Mouse (Mus musculus) midbrain, embryonic 13.5 days (tissue): ENCODE data around the gene Prpf19. TPM values are rescaled to one million over a fixed set of nuclear protein-coding genes. Genes with fewer than 3 reads are reported as not detected.

ENCODE experiments used
- ATAC-seq: fragments of 200-750 bp; cut with Nextera tagmentation; 2 replicates; pipeline ENCODE4 v1.8.0; 2017; ENCODE audit warnings: mild to moderate bottlenecking, moderate TSS enrichment, moderate library complexity
- H3K27ac ChIP-seq: fragments of 300-500 bp; sonication (generic); 2 replicates; pipeline ENCODE4 v1.5.1; 2015; ENCODE audit warnings: inconsistent platforms, mild to moderate bottlenecking, moderate library complexity
- H3K27me3 ChIP-seq: fragments of 300-500 bp; sonication (generic); 2 replicates; pipeline ENCODE4 v1.6.1; 2015; ENCODE audit warnings: mild to moderate bottlenecking, inconsistent platforms
- H3K36me3 ChIP-seq: fragments of 300-500 bp; sonication (generic); 2 replicates; pipeline ENCODE4 v1.6.1; 2015; ENCODE audit warnings: mild to moderate bottlenecking, inconsistent platforms
- H3K4me1 ChIP-seq: fragments of 300-500 bp; sonication (generic); replicated peaks from 2 replicates; pipeline ENCODE4 v1.6.1; 2015; ENCODE audit warnings: inconsistent platforms
- H3K4me2 ChIP-seq: fragments of 300-500 bp; sonication (generic); replicated peaks from 2 replicates; pipeline ENCODE4 v1.6.1; 2015; ENCODE audit warnings: moderate library complexity, mild to moderate bottlenecking, inconsistent platforms
- H3K4me3 ChIP-seq: fragments of 300-500 bp; sonication (generic); replicated peaks from 2 replicates; pipeline ENCODE4 v1.5.1; 2015; ENCODE audit warnings: mild to moderate bottlenecking, inconsistent platforms
- H3K9ac ChIP-seq: fragments of 300-500 bp; sonication (generic); replicated peaks from 2 replicates; pipeline ENCODE4 v1.6.1; 2015; ENCODE audit warnings: mild to moderate bottlenecking, inconsistent platforms
- H3K9me3 ChIP-seq: fragments of 300-500 bp; sonication (generic); 2 replicates; pipeline ENCODE4 v1.6.1; 2016; ENCODE audit warnings: mild to moderate bottlenecking, inconsistent platforms
- WGBS: fragments of 180-500 bp; shearing (Covaris S2); methylation state at CpG from one replicate; pipeline ENCODE4 v1.1.7; 2015; 5-methylcytosine and 5-hydroxymethylcytosine counted together
- polyA plus RNA-seq: library from polyadenylated mRNA; unstranded; fragments of >200 nt; fragmentation: Nextera tagmentation; extraction: Ambion mirVana; gene quantifications from 2 replicates; pipeline ENCODE4 v1.2.1, GENCODE M21; 2015

The Prpf19 gene
- polyA plus RNA-seq, 1 experiment from 2014 or later = 49.5 TPM

- peak; percentile 53; the same call in 1 of the 2 replicates for ATAC-seq
- H3K4me2 ChIP-seq = peak within 1 kb of the TSS; percentile 73
- peaks cover 57% of the 10 kb centered on the region for H3K36me3 ChIP-seq
Observed at GRCm38 (mm10) chr19:10869886-10870527, 25.0 kb upstream of the Prpf19 start, which contains the start of gene Tmem132a. Tmem132a (minus strand) TSS chr19:10869940.

GRCm38 (mm10) chr19:10870676-10871075 is 24.4 kb upstream of the Prpf19 start:
- Histone ChIP-seq H3K4me2 (no peak overlapping the region), H3K27ac (no peak overlapping the region), H3K9me3 (no peaks in the 10 kb centered on the region), H3K36me3 (peaks cover 50% of the 10 kb centered on the region), H3K4me1 (peaks cover 37% of the 10 kb centered on the region), H3K9ac (no peak overlapping the region), H3K4me3 (no peak overlapping the region), H3K27me3 (no peaks in the 10 kb centered on the region)
- ATAC-seq = no peak
- WGBS = 90% methylated on average over 3 of the region's 3 CpGs

More at GRCm38 (mm10) chr19:10869886-10870527, 25.0 kb upstream of the Prpf19 start, which contains the start of gene Tmem132a:
- peak within 1 kb of the TSS; percentile 92 for H3K27ac ChIP-seq
- H3K9ac ChIP-seq = peak within 1 kb of the TSS; percentile 91
- no peaks in the 10 kb centered on the region for H3K9me3 ChIP-seq
- peak within 1 kb of the TSS; percentile 90 for H3K4me3 ChIP-seq
- 2% methylated on average over 8 of the region's 8 CpGs for WGBS
- no peaks in the 10 kb centered on the region for H3K27me3 ChIP-seq
- H3K4me1 ChIP-seq = peaks cover 37% of the 10 kb centered on the region

- Histone ChIP-seq H3K27me3 (no peaks in the 10 kb centered on the region), H3K9me3 (no peaks in the 10 kb centered on the region), H3K36me3 (peaks cover 43% of the 10 kb centered on the region), H3K4me1 (peaks cover 33% of the 10 kb centered on the region), H3K4me3 (no peak overlapping the region), H3K9ac (no peak overlapping the region), H3K4me2 (no peak overlapping the region), H3K27ac (no peak overlapping the region)
- ATAC-seq = no peak
- 79% methylated on average over 14 of the region's 14 CpGs for WGBS
Observed at GRCm38 (mm10) chr19:10871328-10871961, 23.6 kb upstream of the Prpf19 start.

GRCm38 (mm10) chr19:10878201-10878837 is 16.7 kb upstream of the Prpf19 start:
- no peak overlapping the region for H3K9ac ChIP-seq
- H3K9me3 ChIP-seq = no peaks in the 10 kb centered on the region
- H3K27me3 ChIP-seq = no peaks in the 10 kb centered on the region
- H3K4me2 ChIP-seq = no peak overlapping the region
- H3K36me3 ChIP-seq = peaks cover 19% of the 10 kb centered on the region
- 95% methylated on average over 7 of the region's 7 CpGs for WGBS
- no peak for ATAC-seq
- H3K27ac ChIP-seq = no peak overlapping the region
- H3K4me3 ChIP-seq = no peak overlapping the region
- peaks cover 30% of the 10 kb centered on the region for H3K4me1 ChIP-seq

- Histone ChIP-seq H3K4me1 (peaks cover 30% of the 10 kb centered on the region), H3K4me2 (peak overlapping the region; percentile 80), H3K36me3 (peaks cover 8% of the 10 kb centered on the region), H3K9me3 (peaks cover 3% of the 10 kb centered on the region; the same call in 1 of the 2 replicates), H3K27ac (peak overlapping the region; percentile 98; the same call in 1 of the 2 replicates), H3K27me3 (no peaks in the 10 kb centered on the region), H3K9ac (peak overlapping the region; percentile 74), H3K4me3 (peak overlapping the region; percentile 56)
- no peak for ATAC-seq
- WGBS = 38% methylated on average over 6 of the region's 7 CpGs
Observed at GRCm38 (mm10) chr19:10880085-10880974, 14.7 kb upstream of the Prpf19 start.

- H3K27me3 ChIP-seq = no peaks in the 10 kb centered on the region
- H3K4me1 ChIP-seq = peaks cover 30% of the 10 kb centered on the region
- ATAC-seq = no peak
- peak overlapping the region; percentile 74 for H3K9ac ChIP-seq
- peak overlapping the region; percentile 80 for H3K4me2 ChIP-seq
- peaks cover 4% of the 10 kb centered on the region; the same call in 1 of the 2 replicates for H3K9me3 ChIP-seq
- peak overlapping the region; percentile 98 for H3K27ac ChIP-seq
- H3K4me3 ChIP-seq = peak overlapping the region; percentile 56
- WGBS = 0% methylated on average over 13 of the region's 14 CpGs
- H3K36me3 ChIP-seq = peaks cover 8% of the 10 kb centered on the region
Observed at GRCm38 (mm10) chr19:10880975-10881425, 14.0 kb upstream of the Prpf19 start.

GRCm38 (mm10) chr19:10881426-10882154 is 13.4 kb upstream of the Prpf19 start, which contains the start of gene Tmem109:
Tmem109 (minus strand) TSS chr19:10882001.
- Histone ChIP-seq H3K4me3 (peak within 1 kb of the TSS; percentile 56), H3K9me3 (peaks cover 4% of the 10 kb centered on the region; the same call in 1 of the 2 replicates), H3K4me1 (peaks cover 30% of the 10 kb centered on the region), H3K36me3 (peaks cover 8% of the 10 kb centered on the region), H3K4me2 (peak within 1 kb of the TSS; percentile 80), H3K27me3 (no peaks in the 10 kb centered on the region), H3K9ac (peak within 1 kb of the TSS; percentile 74), H3K27ac (peak within 1 kb of the TSS; percentile 98)
- peak; percentile 95 for ATAC-seq
- under 1% methylated on average over 49 of the region's 49 CpGs for whole genome bisulfite sequencing

- H3K4me3 ChIP-seq = no peak overlapping the region
- 85% methylated on average over 3 of the region's 3 CpGs for WGBS
- H3K9ac ChIP-seq = no peak overlapping the region
- no peak overlapping the region for H3K4me2 ChIP-seq
- no peaks in the 10 kb centered on the region for H3K27me3 ChIP-seq
- H3K4me1 ChIP-seq = peaks cover 16% of the 10 kb centered on the region
- ATAC-seq = no peak
- 0 out of 2 replicates have a peak, but pooled peaks cover under 1% of the 10 kb centered on the region for H3K36me3 ChIP-seq
- H3K9me3 ChIP-seq = no peaks in the 10 kb centered on the region
- no peak overlapping the region for H3K27ac ChIP-seq
Observed at GRCm38 (mm10) chr19:10892201-10892600, 2.8 kb upstream of the Prpf19 start.

- no peak for ATAC-seq
- H3K9me3 ChIP-seq = no peaks in the 10 kb centered on the region
- H3K4me3 ChIP-seq = peak overlapping the region; percentile 88
- H3K36me3 ChIP-seq = peaks cover 35% of the 10 kb centered on the region
- WGBS = 2% methylated on average over 16 of the region's 16 CpGs
- H3K4me1 ChIP-seq = peaks cover 21% of the 10 kb centered on the region
- H3K9ac ChIP-seq = peak overlapping the region; percentile 95
- H3K4me2 ChIP-seq = peak overlapping the region; percentile 92
- H3K27ac ChIP-seq = peak overlapping the region; percentile 94
- H3K27me3 ChIP-seq = no peaks in the 10 kb centered on the region
Observed at GRCm38 (mm10) chr19:10895708-10896107, 677 bp downstream of the Prpf19 start.

- Histone ChIP-seq H3K9me3 (no peaks in the 10 kb centered on the region), H3K27me3 (no peaks in the 10 kb centered on the region), H3K9ac (peak overlapping the region; percentile 95; the same call in 1 of the 2 replicates), H3K4me2 (peak overlapping the region; percentile 92), H3K4me1 (peaks cover 21% of the 10 kb centered on the region), H3K36me3 (peaks cover 46% of the 10 kb centered on the region), H3K27ac (no peak overlapping the region), H3K4me3 (peak overlapping the region; percentile 88; the same call in 1 of the 2 replicates)
- WGBS = 86% methylated on average over 7 of the region's 7 CpGs
- no peak for ATAC-seq
Observed at GRCm38 (mm10) chr19:10896849-10897248, 1.8 kb downstream of the Prpf19 start.
